Mouse (Mus musculus): Measurements from ENCODE around the gene Nrcam.

DNA sequence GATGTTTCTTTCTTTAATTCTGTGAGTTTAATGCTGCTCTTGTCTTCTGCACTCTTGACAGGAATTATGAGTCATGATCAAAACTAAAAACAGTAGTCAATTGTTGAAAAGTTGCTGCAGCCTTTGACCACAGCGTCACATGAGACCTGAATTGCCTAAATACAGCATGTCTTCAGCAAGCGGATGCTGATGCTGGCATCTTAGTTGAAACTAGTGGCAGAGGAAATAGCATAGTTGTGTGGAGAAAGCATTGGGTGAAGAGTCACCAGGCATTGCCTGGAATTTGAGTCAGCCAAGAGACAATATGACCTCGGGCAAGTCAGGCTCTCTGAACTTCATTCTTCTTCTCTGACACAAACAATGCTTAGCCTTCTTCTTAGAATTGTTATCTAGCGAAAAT is 26.4 kb downstream of the Nrcam start:
- TF ChIP-seq CTCF (conservative IDR thresholded peaks at IDR 0.05 in 1 of 2, IDR thresholded peaks at IDR 0.05 in 1 of 2; ENCODE audit: low read depth in 2 of 2, low read length in 2 of 2) (no peak), POLR2A (IDR thresholded peaks at IDR 0.05; ENCODE audit: low read depth, low read length) (no peak), CHD1 (IDR thresholded peaks at IDR 0.05; ENCODE audit: low read depth, low read length) (no peak), UBTF (IDR thresholded peaks at IDR 0.05; ENCODE audit: low read depth, low read length) (no peak), MAX (IDR thresholded peaks at IDR 0.05; ENCODE audit: low read length) (no peak), JUN (IDR thresholded peaks at IDR 0.05; ENCODE audit: insufficient read depth, low read depth, low read length) (no peak), ZC3H11A (IDR thresholded peaks at IDR 0.05; ENCODE audit: low read depth, low read length) (no peak), E2F4 (IDR thresholded peaks at IDR 0.05; ENCODE audit: insufficient replicate concordance, low read depth, low read length) (no peak)
